8 mouse cellular contexts compared by ENCODE assay signal in genomic region chrX:11664330-11665061, GRCm38 (mm10).
DNase-seq lines count a peak whose midpoint lies in the region; ATAC-seq and TF ChIP-seq lines count a peak whose summit lies in the region.

No protein-coding gene starts in this region.

- H3K9ac ChIP-seq in heart, embryonic 14.5 days (ENCODE audit: low read length), result peak overlapping the region; percentile 88
- peak overlapping the region; percentile 75 for H3K9ac ChIP-seq in liver, postnatal 0 days (replicated peaks)
- H3K9ac ChIP-seq in neural tube, embryonic 12.5 days, result peak overlapping the region; percentile 63

- H3K4me2 ChIP-seq in heart, embryonic 14.5 days (ENCODE audit: low read length), result peak overlapping the region; percentile 76
- peak overlapping the region; percentile 86 for H3K4me2 ChIP-seq in liver, postnatal 0 days (ENCODE audit: low read depth, low read length)
- peak overlapping the region; percentile 61 for H3K4me2 ChIP-seq in neural tube, embryonic 12.5 days (replicated peaks)

- H3K27me3 ChIP-seq in forebrain, embryonic 10.5 days (ENCODE audit: poor library complexity, severe bottlenecking), result peaks cover 97% of the 10 kb centered on the region
- H3K27me3 ChIP-seq in heart, embryonic 14.5 days (ENCODE audit: control insufficient read depth, insufficient read depth, low read length), result 0 out of 2 replicates have a peak, but pooled peaks cover 4% of the 10 kb centered on the region
- H3K27me3 ChIP-seq in liver, postnatal 0 days (ENCODE audit: insufficient read depth, low read length), result 0 out of 2 replicates have a peak, but pooled peaks cover 4% of the 10 kb centered on the region
- H3K27me3 ChIP-seq in neural tube, embryonic 12.5 days (replicated peaks), result peaks cover 4% of the 10 kb centered on the region; the same call in 1 of the 2 replicates

- WGBS in forebrain, embryonic 10.5 days, result 10% methylated on average over 46 of the region's 68 CpGs
- 11% methylated on average over 34 of the region's 68 CpGs for WGBS in heart, embryonic 14.5 days
- WGBS in liver, postnatal 0 days (ENCODE audit: insufficient replicate concordance), result 12% methylated on average over 27 of the region's 68 CpGs
- 5% methylated on average over 43 of the region's 68 CpGs for WGBS in neural tube, embryonic 12.5 days

- TF ChIP-seq CTCF in liver, postnatal 0 days (IDR thresholded peaks at IDR 0.05; ENCODE audit: low read depth), result no peak

- no peaks in the 10 kb centered on the region for H3K9me3 ChIP-seq in forebrain, embryonic 10.5 days
- no peaks in the 10 kb centered on the region for H3K9me3 ChIP-seq in heart, embryonic 14.5 days (ENCODE audit: control insufficient read depth, low read length)
- H3K9me3 ChIP-seq in liver, postnatal 0 days (ENCODE audit: low read length), result no peaks in the 10 kb centered on the region
- no peaks in the 10 kb centered on the region for H3K9me3 ChIP-seq in neural tube, embryonic 12.5 days

- no peaks in the 10 kb centered on the region for H3K36me3 ChIP-seq in forebrain, embryonic 10.5 days (replicated peaks)
- H3K36me3 ChIP-seq in heart, embryonic 14.5 days (ENCODE audit: control insufficient read depth, insufficient read depth, low read length), result no peaks in the 10 kb centered on the region
- H3K36me3 ChIP-seq in liver, postnatal 0 days (replicated peaks; ENCODE audit: insufficient read depth, low read length), result no peaks in the 10 kb centered on the region
- H3K36me3 ChIP-seq in neural tube, embryonic 12.5 days, result no peaks in the 10 kb centered on the region

- H3K27ac ChIP-seq in brown adipose tissue, adult 24 weeks (replicated peaks; ENCODE audit: low read depth, low read length), result peak overlapping the region; percentile 68
- peak overlapping the region; percentile 94 for H3K27ac ChIP-seq in forebrain, embryonic 10.5 days
- H3K27ac ChIP-seq in heart, embryonic 14.5 days (replicated peaks in 1 of 2; ENCODE audit: control insufficient read depth in 1 of 2, insufficient read depth in 1 of 2, low read depth in 2 of 2, low read length in 2 of 2), result peak overlapping the region; percentile 91 to 92
- H3K27ac ChIP-seq in liver, postnatal 0 days (ENCODE audit: low read depth), result peak overlapping the region; percentile 72
- peak overlapping the region; percentile 62; the same call in 1 of the 2 replicates for H3K27ac ChIP-seq in neural tube, embryonic 12.5 days

- H3K4me3 ChIP-seq in brown adipose tissue, adult 24 weeks (ENCODE audit: insufficient read depth, low read depth, low read length), result peak overlapping the region; percentile 66
- peak overlapping the region; percentile 52 for H3K4me3 ChIP-seq in forebrain, embryonic 10.5 days
- peak overlapping the region; percentile 48 to 55 for H3K4me3 ChIP-seq in heart, embryonic 14.5 days (ENCODE audit: control insufficient read depth in 1 of 2, insufficient read depth in 1 of 2, low read depth in 1 of 2, low read length in 2 of 2)
- peak overlapping the region; percentile 59 for H3K4me3 ChIP-seq in liver, postnatal 0 days (ENCODE audit: low read depth, low read length)
- H3K4me3 ChIP-seq in neural tube, embryonic 12.5 days, result peak overlapping the region; percentile 34

- no peak for TF ChIP-seq EP300 in liver, postnatal 0 days (IDR thresholded peaks at IDR 0.05; ENCODE audit: low read depth)

- peak; percentile 65 for DNase-seq in CD4-positive, CD25-positive, alpha-beta regulatory T cell, adult 2 months (ENCODE audit: low read depth, low spot score)
- peak; percentile 68 for DNase-seq in forebrain, embryonic 10.5 days (ENCODE audit: extremely low spot score, low spot score)
- DNase-seq in kidney, postnatal 10 days, result peak; percentile 81
- peak; percentile 73 for DNase-seq in liver, postnatal 0 days
- DNase-seq in testis, postnatal 10 days (ENCODE audit: low spot score), result peak; percentile 66

- ATAC-seq in heart, embryonic 14.5 days (ENCODE audit: insufficient number of reproducible peaks, insufficient read depth, low FRiP score, low read depth), result peak; percentile 85
- ATAC-seq in liver, postnatal 0 days, result peak; percentile 95
- ATAC-seq in neural tube, embryonic 12.5 days (ENCODE audit: low FRiP score, low read depth), result peak; percentile 80

- H3K4me1 ChIP-seq in brown adipose tissue, adult 24 weeks (ENCODE audit: control insufficient read depth, insufficient read depth, insufficient read length, low read length), result peaks cover 2% of the 10 kb centered on the region
- peaks cover 39% of the 10 kb centered on the region for H3K4me1 ChIP-seq in forebrain, embryonic 10.5 days
- H3K4me1 ChIP-seq in heart, embryonic 14.5 days (ENCODE audit: control insufficient read depth in 2 of 2, insufficient read depth in 2 of 2, low read length in 2 of 2), result peaks cover 12 to 18% of the 10 kb centered on the region in 2 experiments; a peak in 3 of 4 replicates
- peaks cover 4% of the 10 kb centered on the region; the same call in 1 of the 2 replicates for H3K4me1 ChIP-seq in liver, postnatal 0 days (ENCODE audit: insufficient read depth)
- H3K4me1 ChIP-seq in neural tube, embryonic 12.5 days, result peaks cover 8% of the 10 kb centered on the region

Comparison
In these comparisons a context has a peak if more than half of its experiments do, and no peak if none do; other contexts are left out.
1. Peak in every context shown above with its lines: DNase-seq, ATAC-seq, H3K4me3 ChIP-seq and H3K27ac ChIP-seq.